Mouse (Mus musculus) megakaryocyte, embryonic 14.5 days (primary cell): ENCODE data around the gene Fndc7.

ENCODE experiments used
- FLI1 ChIP-seq: IDR thresholded peaks from 2 replicates; pipeline ENCODE4 v1.6.1; 2012; ENCODE audit warnings: low read length, inconsistent platforms, mixed read lengths
- GATA1 ChIP-seq: IDR thresholded peaks from 3 replicates; pipeline ENCODE4 v1.6.1; 2012; ENCODE audit warnings: mixed read lengths, low read length, inconsistent platforms, borderline replicate concordance

DNA sequence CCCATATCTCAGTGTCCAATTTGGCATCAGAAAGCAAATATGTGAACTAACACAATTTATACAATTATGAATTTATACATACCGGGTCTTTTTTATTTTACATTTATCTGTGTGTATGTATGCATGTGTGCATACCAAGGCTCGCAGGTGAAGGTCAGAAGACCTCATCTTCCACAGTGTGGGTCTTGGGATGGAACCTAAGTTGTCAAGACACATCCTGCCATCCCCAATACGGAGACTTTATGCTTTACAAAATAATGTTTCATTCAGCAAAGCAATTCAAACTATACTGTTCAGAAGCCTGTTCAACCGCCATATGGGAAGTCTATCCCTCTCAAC, 49.1 kb downstream of the Fndc7 start:
- TF ChIP-seq GATA1 (no peak), FLI1 (no peak)
